Mouse (Mus musculus): Measurements from ENCODE around the gene Mid1.

GRCm38 (mm10) chrX:169794421-169794820, 109.4 kb downstream of the Mid1 start:
- TF ChIP-seq CTCF (conservative IDR thresholded peaks at IDR 0.05; ENCODE audit: insufficient read depth, insufficient read length, low read depth, low read length) (no peak), POLR2A (IDR thresholded peaks at IDR 0.05; ENCODE audit: low read depth, low read length) (no peak)

Measured in kidney, adult 2 months (tissue).